Mouse (Mus musculus) adrenal gland (tissue): ENCODE measurements around the gene Col4a1.

ENCODE experiments used
- intact Hi-C: fragments of 180-260 bp; cut with DNase I; formaldehyde crosslinking; loops from one replicate; pipeline ENCODE4 v1.15.1; 2025

Col4a1 gene

DNA sequence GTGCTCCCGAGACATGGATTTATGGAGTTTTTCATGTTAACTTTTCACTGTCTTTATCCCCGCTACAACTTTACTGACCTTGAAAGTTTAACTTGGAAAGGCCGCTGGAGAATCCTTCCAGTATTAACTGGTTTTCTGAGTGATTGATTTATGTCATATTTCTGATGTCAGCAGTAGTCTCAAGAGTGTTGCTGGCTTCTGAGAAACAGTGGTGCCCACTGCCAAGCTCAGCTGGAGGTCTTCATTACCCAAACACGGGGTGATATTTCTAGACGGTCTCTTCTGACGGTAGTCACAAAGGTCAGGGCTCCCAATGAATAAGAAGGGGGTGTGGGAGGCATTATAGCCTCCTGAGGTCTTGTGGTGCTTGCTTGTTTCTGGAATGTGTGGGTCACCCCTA, 21.1 kb upstream of the Col4a1 start:
- intact Hi-C loops, result no loop called here

DNA sequence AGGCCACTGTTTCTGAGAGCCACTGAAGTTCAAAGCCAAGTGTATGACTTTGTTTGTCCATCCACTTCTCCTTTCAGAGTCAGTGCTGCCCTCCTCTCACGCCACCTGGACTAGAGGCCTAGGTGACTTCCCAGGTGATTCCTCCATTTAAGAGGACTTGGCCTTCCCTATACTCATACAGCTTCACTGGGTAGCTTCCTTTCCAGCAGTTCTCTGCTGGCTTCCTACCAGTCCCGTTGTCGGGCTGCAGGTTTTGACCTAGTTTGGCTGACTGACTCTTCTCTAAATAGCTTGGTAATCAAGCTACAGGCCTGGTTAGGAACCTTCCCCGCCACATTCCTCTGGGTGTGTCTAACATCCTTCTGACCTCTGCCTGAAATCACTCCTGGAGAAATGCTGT, 18.9 kb upstream of the Col4a1 start:
- intact Hi-C loops, result no loop called here

DNA sequence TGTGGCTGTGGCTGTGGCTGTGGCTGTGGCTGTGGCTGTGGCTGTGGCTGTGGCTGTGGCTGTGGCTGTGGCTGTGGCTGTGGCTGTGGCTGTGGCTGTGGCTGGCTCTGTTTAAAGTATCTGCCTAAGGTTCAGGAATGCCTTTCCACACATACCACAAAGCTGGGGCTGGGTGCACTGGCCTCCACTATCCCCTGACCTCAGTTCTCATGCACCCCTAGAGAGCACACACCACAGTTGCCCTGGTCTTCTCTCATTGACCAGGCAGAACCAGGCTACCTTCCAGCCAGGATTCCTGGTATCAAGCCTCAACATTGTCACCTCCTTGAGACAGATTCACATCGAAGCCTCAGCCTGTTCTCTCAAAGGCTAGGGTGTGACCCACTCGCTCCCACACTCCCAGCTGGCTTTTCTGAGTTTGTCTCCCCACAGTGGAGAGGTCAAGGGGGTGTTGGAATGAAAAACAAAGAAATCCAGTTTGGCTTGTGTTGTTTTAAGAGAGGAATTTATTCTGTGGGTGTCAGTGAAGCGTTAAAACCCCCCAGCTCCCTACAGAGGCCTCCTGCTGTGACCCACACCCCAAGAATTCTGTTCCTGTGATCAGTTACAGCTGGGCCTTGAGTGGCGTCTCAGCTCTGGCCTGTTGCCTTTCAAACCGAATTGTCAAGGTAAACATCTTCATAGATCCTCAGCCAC, 15.2 kb upstream of the Col4a1 start:
- intact Hi-C loops, result no loop called here

DNA sequence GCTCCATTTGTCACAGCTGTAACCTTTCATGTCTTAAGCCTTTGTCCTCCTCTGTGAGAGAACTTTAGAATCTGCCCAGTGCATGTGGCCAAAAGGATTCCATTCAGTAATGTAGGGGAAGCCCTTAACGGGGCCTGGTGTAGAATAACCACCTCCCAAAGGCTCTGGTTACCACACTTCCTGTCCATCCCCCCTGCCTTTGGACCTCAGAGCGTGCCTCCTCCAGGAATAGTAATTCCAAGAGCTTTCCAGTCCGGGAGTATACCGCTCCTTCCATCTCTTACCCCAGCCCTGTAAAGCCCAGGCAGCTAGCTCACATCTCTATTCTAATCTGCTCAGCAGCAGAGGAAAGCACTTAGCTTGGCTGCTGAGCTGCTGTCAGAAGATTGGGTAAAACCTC, 14.7 kb upstream of the Col4a1 start:
- intact Hi-C loops, result no loop called here

DNA sequence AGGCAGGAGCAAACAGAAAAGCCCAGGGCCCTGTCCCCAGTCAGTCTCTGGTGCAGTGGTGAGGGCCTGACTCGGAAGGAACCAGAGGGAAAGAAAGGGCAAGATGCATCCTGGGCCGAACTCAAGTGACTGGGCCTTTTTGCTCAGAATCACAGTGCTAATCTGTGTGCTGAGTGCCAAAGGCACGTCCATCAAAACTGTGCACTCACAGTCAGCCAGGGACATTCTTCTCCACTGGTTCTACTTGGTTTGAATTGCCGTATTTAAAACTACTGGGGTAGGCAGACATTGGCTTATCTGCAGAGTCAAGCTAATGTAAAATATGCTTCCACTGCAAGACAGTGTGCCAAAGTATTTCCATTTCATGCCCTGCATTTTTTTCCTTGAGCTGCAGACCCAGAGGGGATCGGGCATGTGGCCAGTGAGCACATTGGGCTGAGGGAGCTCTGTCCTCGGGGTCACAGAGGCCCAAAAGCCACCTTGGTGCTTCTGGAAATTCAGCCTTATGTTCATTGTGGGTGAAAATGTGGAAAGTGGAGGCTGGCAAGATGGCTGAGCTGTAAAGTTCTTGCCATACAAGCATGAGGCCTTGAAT, 12.3 kb upstream of the Col4a1 start:
- intact Hi-C loops, result no loop called here

DNA sequence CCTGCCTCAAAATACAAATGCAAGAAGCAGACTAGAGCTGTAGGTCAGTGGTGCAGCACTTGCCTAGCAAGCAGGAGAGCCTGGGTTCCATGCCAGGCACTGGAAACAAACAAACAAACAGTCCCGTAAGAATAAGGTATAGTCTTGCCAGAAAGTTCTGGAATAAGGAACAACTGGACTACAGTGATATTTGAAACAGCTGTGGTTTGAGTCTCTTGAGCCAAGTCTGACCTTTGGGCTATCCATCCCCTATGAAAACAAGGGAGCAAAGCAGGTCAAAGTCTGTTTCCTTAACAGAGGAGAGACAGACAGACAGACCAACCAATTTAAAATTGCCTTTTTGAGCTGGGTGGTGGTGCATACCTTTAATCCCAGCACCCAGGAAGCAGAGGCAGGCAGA, 11.1 kb upstream of the Col4a1 start:
- intact Hi-C loops, result no loop called here

DNA sequence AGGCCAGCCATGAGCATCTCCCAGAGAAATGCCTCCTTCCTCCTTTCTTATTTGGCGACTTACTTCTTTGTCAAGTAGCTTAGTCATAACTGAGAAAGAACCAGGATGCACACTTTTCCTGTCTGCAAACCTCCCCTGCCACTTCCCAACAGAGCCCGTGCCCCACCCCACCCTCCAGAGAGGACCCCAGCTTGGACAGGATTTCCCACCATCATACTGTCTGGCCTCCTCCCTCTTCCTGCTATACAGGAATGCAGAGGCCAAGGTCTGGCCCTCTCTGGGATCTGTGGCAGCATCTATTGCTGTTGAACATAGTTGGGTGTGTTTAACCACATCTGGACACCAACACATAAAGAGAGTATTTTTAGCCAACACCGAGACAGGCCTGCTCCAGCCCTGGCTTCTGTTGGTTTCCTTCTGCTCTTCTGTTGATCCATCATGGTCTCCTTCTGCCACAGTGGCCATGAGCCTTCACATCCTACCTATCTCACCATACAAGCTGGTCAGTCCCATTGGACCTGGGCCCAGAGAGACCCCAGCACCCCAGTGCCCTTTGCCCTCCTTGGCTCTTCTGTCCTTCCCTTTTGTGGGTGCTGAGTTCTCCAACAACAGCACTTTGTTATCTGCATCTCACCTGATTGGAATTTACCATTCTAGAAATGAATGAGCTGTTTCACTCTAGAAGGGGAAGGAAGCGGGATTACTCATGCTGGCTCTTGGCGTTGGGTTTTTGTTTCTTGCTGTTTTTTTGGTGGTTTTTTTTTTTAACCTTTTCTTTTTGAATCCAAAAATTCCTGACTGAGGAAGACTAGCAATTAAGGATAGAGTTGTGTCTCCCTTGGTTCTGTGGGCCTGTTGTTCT, 10.3 kb upstream of the Col4a1 start:
- intact Hi-C loops, result no loop called here

DNA sequence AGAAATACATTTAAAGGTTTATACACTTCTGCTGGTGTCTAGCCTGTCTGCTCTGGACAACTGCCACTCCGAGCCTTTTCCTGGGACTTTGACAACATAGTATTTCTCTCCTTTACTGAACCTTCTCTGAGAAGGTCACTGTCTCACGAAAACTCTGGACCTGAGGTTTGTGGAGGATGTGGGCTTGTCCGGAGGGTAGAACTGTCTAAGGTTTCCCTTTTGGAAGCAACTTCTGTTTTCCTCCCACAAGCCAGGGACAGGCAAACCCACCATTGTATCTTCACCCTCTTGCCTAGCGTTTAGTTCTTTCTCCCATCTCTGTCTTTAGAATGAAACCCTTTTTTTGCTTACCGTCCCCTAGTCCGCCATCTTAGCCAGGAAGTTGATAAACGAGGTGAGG, 9.2 kb upstream of the Col4a1 start:
- intact Hi-C loops, result no loop called here

DNA sequence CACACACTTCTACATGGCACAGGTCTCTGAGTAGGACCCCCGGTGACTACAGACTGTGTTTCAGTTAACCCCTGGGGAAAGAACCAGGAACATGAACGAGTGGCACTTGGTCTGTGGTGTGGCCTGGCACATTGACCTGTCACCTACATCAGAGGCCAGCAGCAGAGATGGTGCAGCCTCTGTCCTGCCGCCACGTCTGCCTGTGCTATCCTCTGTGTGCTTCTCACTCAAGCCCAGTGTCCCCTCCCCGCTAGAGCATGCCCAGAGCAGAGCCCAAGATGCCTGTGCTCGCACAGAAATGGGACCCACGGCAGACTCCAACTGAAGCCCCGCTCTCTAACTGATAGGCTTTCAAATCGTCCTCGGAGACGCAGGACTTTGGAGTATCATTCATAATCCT, 6.8 kb upstream of the Col4a1 start:
- intact Hi-C loops, result no loop called here

DNA sequence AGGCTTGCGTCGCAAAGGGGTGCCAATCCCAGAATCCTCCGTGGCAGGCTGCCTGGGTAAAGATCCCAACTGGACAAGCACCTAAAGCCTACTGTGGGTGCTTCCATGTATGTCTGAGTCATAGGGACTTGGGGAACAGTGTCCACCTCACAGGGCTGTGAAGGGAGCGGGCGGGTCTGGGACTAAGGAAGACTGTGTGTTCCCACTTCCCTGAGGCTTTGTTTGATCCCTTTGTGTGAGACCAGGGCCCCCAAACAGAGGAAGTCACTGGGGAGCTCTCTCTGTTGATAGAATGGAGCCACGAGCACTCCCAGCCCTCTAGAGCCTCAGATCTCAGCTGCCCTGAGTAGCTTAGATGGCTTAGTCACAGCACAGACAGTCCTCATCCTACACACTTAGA, 3.5 kb upstream of the Col4a1 start:
- intact Hi-C loops, result no loop called here

DNA sequence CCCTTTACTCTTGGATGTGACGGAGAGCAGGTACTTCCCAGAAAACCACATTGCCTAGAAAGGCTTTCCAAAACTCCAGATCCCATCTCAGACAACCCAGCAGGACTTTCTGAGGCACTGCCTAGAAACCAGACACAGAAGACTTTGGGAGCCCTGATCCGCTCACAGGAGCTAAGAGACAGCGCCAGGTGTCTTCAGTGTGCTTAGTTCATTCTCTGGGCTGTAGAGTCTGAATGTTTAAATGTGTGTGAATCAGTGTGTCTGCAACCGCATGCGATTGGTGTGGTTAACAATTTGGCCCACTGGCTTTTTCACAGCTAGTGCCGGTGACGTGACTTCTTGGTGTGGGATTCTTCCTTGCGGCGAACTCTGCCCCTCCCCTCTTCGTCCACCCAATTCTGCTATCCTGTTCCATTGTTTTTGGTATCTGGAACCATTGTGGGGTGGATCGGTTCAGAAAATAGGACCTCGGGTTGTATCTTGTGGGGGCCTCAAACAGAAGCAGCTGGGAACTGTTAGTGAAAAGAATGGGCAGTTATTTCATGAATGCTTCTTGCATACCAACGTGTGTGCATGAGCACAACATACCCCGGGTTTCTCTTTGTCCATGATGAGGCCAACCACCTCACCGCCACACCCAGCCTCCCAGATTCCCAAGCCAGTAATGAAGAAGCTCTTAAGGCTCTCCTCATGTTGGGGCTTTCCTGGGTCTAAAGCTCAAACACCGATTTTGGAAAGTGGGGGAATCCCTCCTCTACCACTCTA, 2.7 kb upstream of the Col4a1 start:
- intact Hi-C loops, result loop anchor here (2.0 kb wide), 1 partner anchor 77 kb away; no protein-coding TSS in a partner anchor

DNA sequence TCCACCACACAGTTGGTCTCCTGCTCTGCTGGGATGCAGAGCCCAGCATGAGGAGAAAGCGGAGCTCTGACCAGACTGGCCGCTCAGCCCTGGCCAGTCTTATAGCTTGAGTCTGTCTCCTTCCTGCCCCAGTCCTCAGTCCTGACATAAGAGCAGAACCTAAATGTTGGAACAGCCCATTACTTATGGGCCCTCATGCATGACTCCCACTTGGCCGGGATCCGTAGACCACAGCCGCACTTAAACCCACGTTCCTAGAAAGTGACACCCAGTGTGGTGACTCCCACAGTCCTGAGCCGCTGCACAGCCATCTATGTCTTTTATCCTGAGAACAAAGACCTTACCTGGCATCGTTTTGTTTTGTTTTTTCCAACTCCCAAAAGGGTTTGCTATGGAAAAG, 2.0 kb upstream of the Col4a1 start:
- intact Hi-C loops, result loop anchor here (2.0 kb wide), 1 partner anchor 78 kb away; no protein-coding TSS in a partner anchor

DNA sequence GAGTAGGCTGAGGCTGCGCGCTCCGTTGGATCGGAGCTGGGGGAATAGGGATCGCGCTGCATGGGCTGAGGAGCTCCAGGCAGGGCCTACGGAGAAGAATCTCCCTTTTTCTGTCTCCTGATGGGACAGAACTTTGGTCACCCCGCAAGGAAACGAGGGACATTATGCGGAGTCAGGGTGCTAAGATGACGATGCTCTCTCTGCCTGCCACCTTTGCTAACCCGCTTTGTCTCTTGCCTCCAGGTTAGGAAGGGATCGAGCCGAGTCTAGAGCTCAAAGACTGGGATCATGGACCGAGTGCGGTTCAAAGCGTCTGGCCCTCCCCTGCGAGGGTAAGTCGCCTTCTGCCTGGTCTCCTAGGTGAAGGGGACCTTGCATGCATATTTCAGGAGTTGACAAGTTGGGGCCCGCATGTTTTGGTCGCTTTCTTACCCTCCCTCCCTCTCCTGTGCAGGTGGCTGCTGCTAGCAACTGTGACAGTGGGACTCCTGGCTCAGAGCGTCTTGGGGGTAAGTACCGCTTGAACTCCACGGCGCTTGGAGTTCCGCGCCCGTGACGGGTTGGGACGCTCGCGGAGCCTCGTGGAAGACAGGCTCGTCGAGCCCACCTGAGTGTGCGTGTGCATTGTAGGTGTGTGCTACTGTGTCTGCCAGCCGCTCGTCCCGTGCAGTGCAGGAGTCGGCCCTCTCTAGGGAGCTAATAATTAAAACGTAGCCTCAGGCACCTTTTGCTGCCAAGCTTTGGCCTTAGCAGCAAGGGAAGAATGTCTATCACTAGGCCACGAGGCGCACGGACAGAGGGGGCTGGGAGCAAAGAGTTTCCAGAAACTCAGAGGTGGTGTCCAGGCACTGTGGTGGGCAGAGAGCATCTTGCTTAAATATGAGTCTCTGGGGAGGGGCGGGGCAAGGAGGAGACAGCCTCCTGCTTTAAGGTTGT, 818 bp upstream of the Col4a1 start:
- intact Hi-C loops, result loop anchor here (2.0 kb wide), 2 partner anchors 59 to 79 kb away; no protein-coding TSS in a partner anchor

DNA sequence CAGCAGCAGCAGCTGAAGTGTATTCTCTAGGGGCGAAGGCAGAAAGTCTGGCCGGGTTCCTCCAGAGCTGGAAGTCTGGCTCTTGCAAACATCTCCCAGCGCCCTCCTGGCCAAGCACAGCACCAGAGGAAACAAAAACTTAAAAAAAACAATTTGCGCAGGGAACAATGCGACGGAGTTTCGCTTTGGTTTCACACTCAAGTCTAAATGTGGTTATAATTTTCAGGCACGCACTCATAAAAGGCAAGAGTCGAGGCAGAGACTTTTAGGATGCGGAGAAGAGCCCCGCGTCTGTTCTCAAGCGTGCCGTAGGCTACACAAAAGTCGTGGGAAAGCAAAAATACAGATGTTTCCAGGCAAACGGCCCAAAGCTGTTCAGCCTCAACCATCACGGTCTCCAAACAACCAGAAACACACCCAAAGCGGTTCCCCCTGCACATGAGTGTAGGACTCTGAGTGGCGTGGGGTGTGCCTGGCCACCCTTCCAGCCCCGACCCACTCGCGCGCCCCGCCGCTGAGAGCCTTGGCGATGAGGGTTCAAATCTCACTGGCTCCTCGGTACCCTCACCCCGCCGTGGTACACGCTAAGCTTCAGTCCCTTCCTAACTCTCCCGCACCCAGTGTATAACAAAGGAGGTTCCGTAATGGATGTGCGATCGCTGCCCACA, 811 bp downstream of the Col4a1 start:
- intact Hi-C loops, result loop anchor here (2.0 kb wide), 1 partner anchor 57 kb away; no protein-coding TSS in a partner anchor

DNA sequence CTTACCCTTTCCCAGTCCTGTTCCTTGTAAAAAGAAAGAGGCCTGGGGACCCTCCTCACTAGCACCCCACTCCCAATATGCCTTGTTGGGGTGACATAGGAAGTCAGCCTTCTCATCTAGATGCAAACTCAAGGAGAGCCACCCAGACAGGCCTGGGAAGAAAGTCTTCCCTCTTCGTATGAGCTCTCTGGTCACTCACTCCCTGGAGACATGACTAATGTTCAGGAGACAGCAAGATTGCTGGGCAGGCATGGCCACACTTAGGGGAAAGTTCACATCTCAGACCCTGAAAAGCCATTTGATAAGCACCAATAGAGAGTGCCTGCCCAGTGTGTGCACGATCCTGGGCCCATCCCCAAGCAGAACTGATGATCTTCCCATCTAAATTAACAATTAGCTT, 2.6 kb downstream of the Col4a1 start:
- intact Hi-C loops, result no loop called here

DNA sequence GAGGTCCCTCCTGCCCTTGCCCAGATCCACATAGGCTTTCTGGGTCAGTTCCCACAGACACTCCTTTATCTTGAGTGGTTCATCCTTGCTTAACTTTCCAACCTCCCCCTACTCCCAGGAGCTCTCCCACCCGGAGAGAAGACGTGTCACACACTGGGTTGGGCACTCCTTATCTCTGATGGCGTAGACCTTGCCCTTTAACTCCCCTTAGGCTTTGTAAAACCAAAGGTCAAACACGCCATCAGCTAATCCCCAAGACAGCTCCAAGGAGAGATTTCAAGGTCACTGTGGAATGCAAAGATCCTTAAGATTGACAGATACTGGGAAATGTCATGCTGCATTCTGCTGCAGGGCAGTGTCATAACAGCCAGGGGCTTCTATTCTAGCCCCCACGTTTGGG, 3.4 kb downstream of the Col4a1 start:
- intact Hi-C loops, result no loop called here

DNA sequence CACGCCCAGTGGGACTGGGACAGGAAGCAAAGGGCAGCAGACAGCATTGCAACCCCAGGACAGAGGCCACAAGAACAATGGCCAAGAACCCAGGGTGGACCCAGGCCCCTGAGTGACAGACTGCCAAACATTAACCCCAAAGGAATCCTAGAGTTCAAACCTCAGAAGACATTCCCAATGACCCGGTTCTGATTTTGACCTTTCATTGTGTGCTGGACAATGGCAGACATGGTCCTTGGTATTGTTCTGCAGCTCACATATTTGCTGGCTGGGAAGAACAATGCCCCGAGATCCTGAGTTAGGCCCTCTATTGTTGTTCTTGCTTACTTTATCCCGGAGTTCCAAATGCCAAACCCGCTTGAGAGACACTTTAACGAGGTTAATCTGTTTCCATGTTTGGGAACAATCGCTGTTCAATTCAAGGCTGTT, 4.0 kb downstream of the Col4a1 start:
- intact Hi-C loops, result no loop called here

DNA sequence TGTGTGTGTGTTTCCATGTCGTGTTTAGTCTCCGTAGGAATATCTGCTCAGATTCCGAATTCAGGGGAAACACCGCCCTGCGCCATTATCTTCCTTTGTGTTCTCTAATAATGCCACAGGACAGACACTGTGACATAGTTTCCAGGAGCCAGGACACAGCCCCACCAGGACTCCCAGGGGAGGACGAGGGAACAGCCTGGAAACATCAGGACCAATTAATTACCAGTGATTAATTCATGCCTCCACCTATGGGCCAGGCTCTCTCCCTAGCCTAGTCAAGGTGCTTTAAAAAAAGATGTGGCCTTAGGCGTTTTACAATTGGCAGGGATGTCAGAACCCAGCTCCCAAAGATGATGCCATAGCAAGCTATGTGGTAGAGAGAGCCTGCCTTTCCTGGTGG, 5.2 kb downstream of the Col4a1 start:
- intact Hi-C loops, result no loop called here

DNA sequence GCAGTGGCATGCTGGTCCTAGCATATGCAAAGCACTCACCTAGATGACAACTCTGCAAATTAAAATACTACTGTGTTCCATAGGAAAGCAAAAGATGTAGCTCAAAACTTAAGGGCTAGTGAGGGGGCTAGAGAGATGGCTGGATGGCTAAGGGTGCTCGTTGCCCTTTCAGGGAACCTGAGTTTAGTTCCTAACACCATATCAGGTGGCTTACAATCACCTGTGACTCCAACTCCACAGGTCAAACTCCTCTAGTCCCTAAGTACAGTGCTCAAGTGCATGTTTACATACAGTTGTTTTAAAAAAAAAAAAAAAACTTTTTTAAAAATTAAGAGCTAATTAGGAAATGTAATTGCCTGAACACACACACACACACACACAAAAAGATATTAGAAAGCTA, 7.1 kb downstream of the Col4a1 start:
- intact Hi-C loops, result no loop called here
